Mouse (Mus musculus) lung, adult 2 months (tissue): ENCODE data around the gene Prdm2. TPM values are rescaled to one million over a fixed set of nuclear protein-coding genes. Genes with fewer than 3 reads are reported as not detected.

Experiments used
- DNase-seq: peaks from one replicate; pipeline ENCODE4 v3.0.0; 2022
- H3K4me1 ChIP-seq: fragments of 200-500 bp; 2 replicates; pipeline ENCODE4 v1.6.1; 2011; ENCODE audit warnings: low read length; ENCODE audit not compliant: control insufficient read depth, insufficient read depth
- H3K4me3 ChIP-seq: fragments of 200-500 bp; replicated peaks from 2 replicates; pipeline ENCODE3; 2011; ENCODE audit warnings: low read depth, mild to moderate bottlenecking, control low read depth, low read length; ENCODE audit errors: extremely low read depth
- CTCF ChIP-seq: fragments of 200-500 bp; IDR thresholded peaks from 2 replicates; pipeline ENCODE4 v1.5.1; 2011; ENCODE audit warnings: mild to moderate bottlenecking, low read length, control low read depth; ENCODE audit not compliant: insufficient read depth
- POLR2A ChIP-seq: fragments of 200-500 bp; IDR thresholded peaks from 2 replicates; pipeline ENCODE4 v1.6.1; 2011; ENCODE audit warnings: low read depth, mild to moderate bottlenecking, control low read depth, low read length, borderline replicate concordance; ENCODE audit errors: extremely low read depth
- WGBS: fragments of 180-500 bp; shearing (Covaris S2); methylation state at CpG from one replicate; pipeline ENCODE4 v1.1.7; 2018; 5-methylcytosine and 5-hydroxymethylcytosine counted together
- polyA plus RNA-seq: library from polyadenylated mRNA; depleted of rRNA; stranded (reverse); fragments of >200 nt; gene quantifications from 2 replicates; pipeline ENCODE4 v1.2.3, GENCODE M21; 2012

Gene Prdm2
- polyA plus RNA-seq, 1 experiment, result 16.8 TPM

DNA sequence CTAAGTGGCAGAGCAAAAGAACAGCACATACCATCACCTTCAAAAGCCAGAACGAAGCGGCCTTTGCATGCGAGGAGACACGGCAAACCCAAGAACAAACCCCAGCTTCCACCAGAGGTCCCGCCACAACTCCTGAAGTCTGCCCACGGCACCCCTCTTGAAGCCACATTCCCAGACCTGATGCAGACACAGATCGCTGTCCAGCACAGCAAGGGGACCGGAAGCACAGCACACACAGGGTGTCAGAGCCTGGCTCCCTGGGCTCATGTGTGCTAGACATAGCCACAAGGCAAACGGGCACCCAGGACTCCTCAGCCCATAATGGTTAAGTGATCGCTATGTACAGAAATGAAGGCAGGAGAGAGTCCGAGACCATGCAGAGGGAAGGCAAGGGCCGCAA lies 96.9 kb downstream of the Prdm2 start:
- TF ChIP-seq POLR2A (no peak), CTCF (no peak)
- Histone ChIP-seq H3K4me3 (no peak overlapping the region), H3K4me1 (peaks cover 9% of the 10 kb centered on the region)
- 70% methylated on average over 12 of the region's 12 CpGs for WGBS
- DNase-seq, result no peak

DNA sequence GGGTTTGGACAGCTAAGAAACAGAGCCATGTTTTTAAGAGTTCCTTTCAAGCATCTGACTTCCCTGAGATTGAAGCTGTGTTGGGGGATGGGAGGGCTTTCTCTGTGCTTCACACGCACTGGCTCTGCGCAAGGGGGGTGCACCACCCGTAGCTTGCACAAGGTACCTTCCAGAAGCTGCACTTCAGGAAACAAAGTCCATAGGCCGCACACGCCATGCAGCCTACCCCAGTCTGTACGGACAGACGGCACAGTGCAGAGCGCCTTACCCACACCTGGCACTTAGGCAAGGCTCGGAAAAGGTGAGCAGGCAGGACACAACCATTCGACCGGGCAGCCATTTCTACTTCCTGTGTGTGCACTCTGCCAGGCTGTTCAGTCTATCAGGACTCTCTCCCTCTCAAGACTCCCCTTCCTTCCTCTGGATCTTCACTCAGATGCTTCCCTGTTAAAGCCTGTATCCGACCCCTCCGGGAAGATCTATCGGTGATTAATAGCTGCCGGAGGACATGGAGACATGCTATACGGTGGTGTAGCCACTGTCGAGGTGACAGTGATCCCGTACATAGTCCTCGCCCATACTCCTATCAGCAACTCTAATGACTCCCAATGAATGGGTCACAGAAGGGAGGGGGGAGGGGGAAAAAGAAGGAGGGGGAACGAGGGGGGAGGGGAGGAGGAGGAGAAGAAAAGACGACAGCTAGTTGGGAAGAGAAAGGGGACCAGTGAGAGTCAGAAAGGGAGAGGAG lies 98.4 kb downstream of the Prdm2 start:
- Histone ChIP-seq H3K4me1 (peaks cover 5% of the 10 kb centered on the region; the same call in 1 of the 2 replicates), H3K4me3 (no peak overlapping the region)
- DNase-seq, result no peak
- WGBS, result 69% methylated on average over 21 of the region's 21 CpGs
- no peak for TF ChIP-seq CTCF
- no peak for TF ChIP-seq POLR2A

- 38% methylated on average over 6 of the region's 6 CpGs for WGBS
- no peak overlapping the region for H3K4me3 ChIP-seq
- no peaks in the 10 kb centered on the region for H3K4me1 ChIP-seq
- TF ChIP-seq CTCF, result peak; percentile 59
- no peak for TF ChIP-seq POLR2A
- peak; percentile 66 for DNase-seq
These were observed 99.8 kb downstream of the Prdm2 start for GRCm38 (mm10) chr4:143112985-143113384.

DNA sequence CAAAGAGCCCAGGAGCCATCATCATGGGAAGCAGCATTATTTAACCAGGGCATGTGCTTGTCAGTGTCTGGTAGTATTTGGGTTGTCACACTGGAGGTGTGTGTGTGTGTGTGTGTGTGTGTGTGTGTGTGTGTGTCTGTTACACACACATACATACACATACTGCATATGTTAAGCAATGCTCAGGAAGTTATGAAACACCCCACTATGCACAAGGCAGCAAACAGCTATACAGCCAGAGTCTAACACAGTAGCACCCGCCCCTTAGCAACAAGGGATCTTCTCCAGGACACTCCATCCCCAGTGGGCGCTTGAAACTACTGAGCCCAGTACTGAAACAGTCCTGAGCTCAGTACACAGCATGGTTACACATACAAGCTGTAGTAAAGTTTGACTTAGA lies 100.4 kb downstream of the Prdm2 start:
- no peak for TF ChIP-seq POLR2A
- TF ChIP-seq CTCF, result no peak
- no peak for DNase-seq
- H3K4me1 ChIP-seq, result no peaks in the 10 kb centered on the region
- WGBS, result 90% methylated on average over 2 of the region's 2 CpGs
- no peak overlapping the region for H3K4me3 ChIP-seq

GRCm38 (mm10) chr4:143111872-143112271 lies 100.9 kb downstream of the Prdm2 start:
- TF ChIP-seq CTCF, result no peak
- no peak for TF ChIP-seq POLR2A
- 90% methylated on average over 5 of the region's 5 CpGs for WGBS
- no peak for DNase-seq
- Histone ChIP-seq H3K4me1 (no peaks in the 10 kb centered on the region), H3K4me3 (no peak overlapping the region)

- WGBS, result 62% methylated on average over 9 of the region's 9 CpGs
- TF ChIP-seq CTCF, result no peak
- Histone ChIP-seq H3K4me3 (no peak overlapping the region), H3K4me1 (no peaks in the 10 kb centered on the region)
- no peak for DNase-seq
These were observed 104.2 kb downstream of the Prdm2 start for GRCm38 (mm10) chr4:143108552-143108951.

GRCm38 (mm10) chr4:143106971-143107370 lies 105.8 kb downstream of the Prdm2 start:
- 72% methylated on average over 6 of the region's 6 CpGs for WGBS
- DNase-seq, result no peak
- no peak for TF ChIP-seq CTCF
- TF ChIP-seq POLR2A, result no peak

GRCm38 (mm10) chr4:143106566-143106965 lies 106.2 kb downstream of the Prdm2 start:
- Histone ChIP-seq H3K4me1 (no peaks in the 10 kb centered on the region), H3K4me3 (no peak overlapping the region)
- WGBS, result 75% methylated on average over 2 of the region's 2 CpGs
- no peak for TF ChIP-seq POLR2A
- TF ChIP-seq CTCF, result no peak
- DNase-seq, result no peak

More at GRCm38 (mm10) chr4:143106971-143107370, 105.8 kb downstream of the Prdm2 start:
- H3K4me1 ChIP-seq, result no peaks in the 10 kb centered on the region
- H3K4me3 ChIP-seq, result no peak overlapping the region

DNA sequence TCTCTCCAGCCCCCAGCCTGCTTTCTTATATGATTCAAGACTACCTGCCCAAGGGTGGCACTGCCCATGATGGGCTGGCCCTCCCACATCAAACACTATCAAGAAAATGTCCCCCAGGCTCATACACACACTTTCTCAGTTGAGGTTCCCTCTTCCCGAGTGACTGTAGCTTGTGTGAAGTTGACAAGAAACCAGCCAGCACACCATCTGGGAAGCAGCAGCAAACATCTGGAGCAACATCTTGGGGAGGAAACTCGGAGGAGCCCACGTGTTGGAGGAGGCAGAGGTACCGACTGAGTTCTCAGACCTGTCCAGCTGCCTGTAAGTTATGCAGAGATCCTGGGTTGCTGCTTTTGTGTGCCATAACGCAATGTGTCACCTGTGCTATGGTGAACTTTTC lies 108.1 kb downstream of the Prdm2 start:
- no peak overlapping the region for H3K4me3 ChIP-seq
- 59% methylated on average over 5 of the region's 5 CpGs for WGBS
- H3K4me1 ChIP-seq, result peaks cover 2% of the 10 kb centered on the region; the same call in 1 of the 2 replicates
- no peak for DNase-seq
- TF ChIP-seq POLR2A (no peak), CTCF (no peak)

GRCm38 (mm10) chr4:143103811-143104210 lies 109.0 kb downstream of the Prdm2 start:
- DNase-seq, result no peak
- 69% methylated on average over 2 of the region's 2 CpGs for WGBS
- Histone ChIP-seq H3K4me1 (peaks cover 3% of the 10 kb centered on the region; the same call in 1 of the 2 replicates), H3K4me3 (no peak overlapping the region)
- no peak for TF ChIP-seq POLR2A
- TF ChIP-seq CTCF, result no peak

DNA sequence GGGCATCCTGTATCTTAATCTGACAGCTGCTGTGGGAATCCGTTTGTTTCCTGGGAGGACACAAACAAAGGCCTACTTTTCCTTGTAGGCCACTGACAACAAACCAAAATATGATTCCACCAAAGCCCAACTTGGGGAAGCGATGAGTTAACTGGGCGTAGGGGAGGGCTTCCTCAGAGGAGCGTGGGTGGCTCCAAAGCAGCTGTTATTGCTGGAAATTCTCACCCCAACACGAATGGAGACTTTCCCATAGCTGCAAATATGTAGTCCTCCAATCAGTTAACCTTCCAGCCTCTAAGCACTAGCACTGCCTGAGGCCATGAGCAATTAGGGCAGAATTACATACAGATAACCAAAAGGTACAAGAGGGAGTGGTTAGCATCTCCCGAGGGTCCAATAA lies 112.6 kb downstream of the Prdm2 start:
- 47% methylated on average over 6 of the region's 6 CpGs for WGBS
- no peak for DNase-seq
- Histone ChIP-seq H3K4me1 (peaks cover 3% of the 10 kb centered on the region; the same call in 1 of the 2 replicates), H3K4me3 (no peak overlapping the region)
- TF ChIP-seq POLR2A (no peak), CTCF (no peak)
